Mouse (Mus musculus): ENCODE measurements around the gene Ttyh1. TPM values are rescaled to one million over a fixed set of nuclear protein-coding genes. Genes with fewer than 3 reads are reported as not detected.

The Ttyh1 gene
- polyA plus RNA-seq, 1 experiment from 2014 or later: 110 TPM

DNA sequence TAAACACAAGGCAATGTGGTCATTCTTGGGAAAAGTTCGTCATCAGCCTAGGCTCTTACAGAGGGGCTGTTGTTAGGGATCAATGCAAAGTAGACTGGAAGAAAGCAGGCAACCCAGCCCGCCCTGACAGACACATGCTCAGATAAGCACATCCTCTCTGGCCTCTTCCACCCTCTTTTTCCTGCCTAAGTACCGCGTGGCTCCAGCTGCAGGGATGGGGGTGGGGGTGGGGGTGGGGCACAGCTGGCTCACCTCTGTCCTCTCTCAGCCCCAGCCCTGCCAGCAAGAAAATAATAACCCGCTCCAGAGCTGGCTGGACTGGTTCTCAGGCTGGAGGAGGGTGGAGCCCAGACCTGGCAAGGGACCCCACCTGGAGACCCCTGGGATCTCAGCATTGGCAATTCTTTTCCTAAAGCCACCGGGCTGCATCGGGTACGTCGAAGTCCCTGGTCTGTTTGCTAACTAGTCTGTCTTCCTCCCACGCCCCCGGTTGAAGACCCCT is 44.4 kb downstream of the Ttyh1 start:
- Histone ChIP-seq H3K4me2 (replicated peaks) (peak overlapping the region; percentile 55), H3K4me3 (peak overlapping the region; percentile 32), H3K9me3 (replicated peaks) (no peaks in the 10 kb centered on the region), H3K36me3 (no peaks in the 10 kb centered on the region), H3K4me1 (peaks cover 15% of the 10 kb centered on the region), H3K9ac (peak overlapping the region; percentile 28; the same call in 1 of the 2 replicates), H3K27ac (0 out of 2 replicates have a peak overlapping the region, but pooled peaks have one; percentile 12), H3K27me3 (no peaks in the 10 kb centered on the region)
- 2% methylated on average over 11 of the region's 11 CpGs for WGBS
- ATAC-seq (ENCODE audit: low FRiP score): peak; percentile 57

DNA sequence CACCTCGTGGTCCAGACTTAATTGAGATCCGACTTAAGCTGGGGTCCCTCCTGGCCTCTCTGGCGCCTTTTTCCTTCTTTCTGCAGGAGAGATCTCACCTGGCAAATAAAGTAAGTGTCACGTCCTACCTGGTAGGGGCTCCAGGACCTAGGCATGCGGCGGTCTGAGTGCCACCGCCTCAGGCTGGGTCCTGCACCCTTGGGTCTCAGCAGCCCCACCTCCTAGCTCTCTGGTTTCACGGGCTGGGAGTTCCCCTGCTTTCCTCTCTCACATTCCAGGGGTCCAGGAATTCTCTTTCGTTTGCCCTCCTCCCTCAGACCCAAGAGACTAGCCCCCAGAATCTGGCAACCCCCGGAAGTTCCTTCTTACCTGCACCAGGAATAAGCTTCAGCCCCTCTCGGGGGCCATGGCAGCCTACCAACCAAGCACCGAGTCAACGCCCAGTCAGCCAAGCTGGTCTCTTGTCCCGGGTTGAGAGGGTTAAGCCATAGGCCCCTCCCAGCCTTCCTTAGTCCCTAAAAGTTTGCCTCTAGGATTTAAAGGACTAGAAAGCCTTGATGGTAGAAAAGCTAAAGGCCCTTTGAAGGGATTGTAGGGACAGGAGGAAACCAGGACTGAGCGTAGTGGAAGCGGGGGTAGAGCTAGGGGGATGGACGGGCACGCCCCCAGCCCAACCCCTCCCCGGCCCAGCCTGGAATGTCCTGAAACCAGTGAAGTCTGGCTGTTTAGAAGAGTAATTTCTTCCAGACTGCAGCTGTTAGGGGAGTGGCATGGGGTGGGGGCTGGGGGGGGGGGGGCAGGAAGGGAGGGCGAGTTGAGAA is 45.1 kb downstream of the Ttyh1 start, which contains the start of gene Cdc42ep5:
Cdc42ep5 (minus strand) TSS at position 771 of the 821 bp plus-strand sequence.
- Histone ChIP-seq H3K27me3 (no peaks in the 10 kb centered on the region), H3K27ac (peak within 1 kb of the TSS; percentile 57; the same call in 1 of the 2 replicates), H3K36me3 (no peaks in the 10 kb centered on the region), H3K9ac (peak within 1 kb of the TSS; percentile 28; the same call in 1 of the 2 replicates), H3K4me2 (replicated peaks) (peak within 1 kb of the TSS; percentile 55), H3K4me1 (peaks cover 15% of the 10 kb centered on the region), H3K4me3 (peak within 1 kb of the TSS; percentile 32), H3K9me3 (replicated peaks) (no peaks in the 10 kb centered on the region)
- WGBS: 2% methylated on average over 19 of the region's 20 CpGs
- ATAC-seq (ENCODE audit: low FRiP score): peak; percentile 75

DNA sequence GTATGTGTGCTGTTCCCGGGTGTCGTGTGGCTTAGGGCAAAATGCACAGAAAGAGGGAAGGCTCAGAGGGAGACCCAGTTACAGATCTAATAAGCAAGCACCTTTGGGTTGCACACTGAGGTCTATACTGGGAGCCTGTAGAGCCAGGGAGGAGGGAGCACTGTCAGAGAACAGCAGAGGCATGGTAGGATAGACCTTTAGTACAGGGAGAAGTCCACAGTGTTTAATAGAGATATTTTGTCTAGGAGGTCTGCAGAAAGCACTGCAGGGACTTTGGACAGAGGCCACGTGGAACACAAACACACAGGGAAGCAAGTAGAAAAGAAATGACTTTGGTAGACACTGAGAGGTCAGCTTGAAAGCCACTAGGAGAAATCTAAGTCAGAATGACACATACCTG is 46.1 kb downstream of the Ttyh1 start:
- H3K4me2 ChIP-seq (replicated peaks): peak overlapping the region; percentile 55
- no peaks in the 10 kb centered on the region for H3K36me3 ChIP-seq
- 27% methylated on average over 3 of the region's 3 CpGs for WGBS
- no peak overlapping the region for H3K27ac ChIP-seq
- peaks cover 15% of the 10 kb centered on the region for H3K4me1 ChIP-seq
- 0 out of 2 replicates have a peak overlapping the region, but pooled peaks have one; percentile 32 for H3K4me3 ChIP-seq
- no peaks in the 10 kb centered on the region for H3K9me3 ChIP-seq (replicated peaks)
- H3K27me3 ChIP-seq: no peaks in the 10 kb centered on the region
- no peak for ATAC-seq (ENCODE audit: low FRiP score)
- H3K9ac ChIP-seq: no peak overlapping the region

DNA sequence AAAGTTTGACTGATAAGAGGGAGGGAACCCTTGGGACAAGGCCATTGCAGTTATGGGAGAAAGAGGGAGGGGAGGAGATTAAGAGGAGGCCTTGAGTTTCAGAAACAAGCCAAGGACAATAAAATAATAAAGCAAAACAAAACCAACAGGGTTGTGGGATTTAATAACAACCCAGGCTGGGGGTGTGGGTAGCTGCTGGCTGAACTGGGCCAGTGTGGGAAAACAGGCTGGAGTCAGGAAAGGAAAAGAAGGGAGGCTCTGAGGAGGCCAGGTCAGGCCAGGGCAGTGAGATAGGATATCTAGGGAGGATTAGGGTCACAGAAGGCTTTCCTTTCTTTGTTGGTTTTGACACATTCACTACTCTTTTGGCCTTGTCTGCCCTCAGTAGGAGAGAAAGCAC is 47.9 kb downstream of the Ttyh1 start:
- no peaks in the 10 kb centered on the region for H3K36me3 ChIP-seq
- H3K27ac ChIP-seq: no peak overlapping the region
- peaks cover 15% of the 10 kb centered on the region for H3K4me1 ChIP-seq
- no peak overlapping the region for H3K4me2 ChIP-seq (replicated peaks)
- no peaks in the 10 kb centered on the region for H3K27me3 ChIP-seq
- H3K9ac ChIP-seq: no peak overlapping the region
- no peaks in the 10 kb centered on the region for H3K9me3 ChIP-seq (replicated peaks)
- no peak for ATAC-seq (ENCODE audit: low FRiP score)
- H3K4me3 ChIP-seq: no peak overlapping the region

DNA sequence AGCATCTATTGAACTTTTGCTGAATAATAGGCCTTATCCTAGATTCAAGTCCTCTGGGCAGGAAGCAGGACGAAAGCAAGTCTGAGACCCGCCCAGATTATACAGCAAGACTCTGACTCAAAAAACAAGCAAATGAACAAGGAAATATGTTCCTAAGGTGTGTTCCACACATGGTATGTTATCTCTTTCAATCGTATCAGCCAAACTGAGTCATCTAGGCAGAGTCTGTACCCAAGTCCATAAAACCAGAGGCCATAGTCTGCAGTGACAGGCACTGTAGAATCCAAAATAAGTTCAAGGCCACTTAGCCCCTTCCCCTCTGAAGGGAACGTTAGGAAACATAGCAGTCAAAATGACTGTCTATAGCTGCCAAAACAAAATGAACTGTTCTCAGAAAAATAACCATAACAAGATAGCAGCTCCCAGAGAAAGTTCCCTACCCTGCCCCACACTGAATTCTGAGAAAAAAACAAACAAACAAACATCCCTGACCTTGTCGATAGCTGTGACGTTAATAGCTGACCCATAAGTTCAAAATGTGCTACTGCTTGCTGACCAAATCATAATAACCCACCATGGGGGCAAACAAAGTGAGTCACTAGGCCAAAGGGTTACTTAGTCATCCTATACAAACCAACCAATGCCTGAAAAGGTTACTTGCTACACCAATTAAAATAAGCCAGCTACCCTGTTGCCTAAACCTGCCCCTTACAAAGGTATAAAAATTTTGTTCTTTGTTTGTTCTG is 51.2 kb downstream of the Ttyh1 start:
- ATAC-seq (ENCODE audit: low FRiP score): no peak
- Histone ChIP-seq H3K9me3 (replicated peaks) (no peaks in the 10 kb centered on the region), H3K27ac (no peak overlapping the region), H3K27me3 (no peaks in the 10 kb centered on the region), H3K4me3 (no peak overlapping the region), H3K4me1 (no peaks in the 10 kb centered on the region), H3K4me2 (replicated peaks) (no peak overlapping the region), H3K9ac (no peak overlapping the region), H3K36me3 (no peaks in the 10 kb centered on the region)
- 87% methylated on average over 6 of the region's 6 CpGs for WGBS

DNA sequence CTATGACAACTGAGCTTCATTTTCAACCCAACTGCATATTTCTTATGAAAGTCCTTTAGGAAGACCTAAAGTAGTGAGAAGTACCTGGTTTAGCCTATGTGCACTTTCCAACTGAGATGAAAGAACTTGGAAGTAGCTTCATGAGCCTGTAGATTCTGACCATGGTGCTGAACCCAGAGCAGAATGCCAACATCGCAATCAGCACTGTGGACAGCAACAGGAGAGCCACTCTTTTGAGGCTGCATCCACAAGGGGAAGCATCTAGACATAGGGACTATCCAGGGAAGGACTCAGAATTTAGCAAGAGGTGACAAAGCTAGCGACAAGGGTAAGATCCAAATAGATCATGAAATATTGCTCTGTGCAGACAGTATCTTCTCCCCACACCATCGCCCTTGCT is 59.2 kb downstream of the Ttyh1 start:
- Histone ChIP-seq H3K4me3 (no peak overlapping the region), H3K27me3 (no peaks in the 10 kb centered on the region), H3K27ac (no peak overlapping the region), H3K4me1 (no peaks in the 10 kb centered on the region), H3K4me2 (replicated peaks) (no peak overlapping the region), H3K9me3 (replicated peaks) (no peaks in the 10 kb centered on the region), H3K9ac (no peak overlapping the region), H3K36me3 (no peaks in the 10 kb centered on the region)
- ATAC-seq (ENCODE audit: low FRiP score): no peak
- 49% methylated on average over 3 of the region's 3 CpGs for WGBS

Other genes with a start within 250 kb of the Ttyh1 start
- gene Gm14548, start 221.3 kb upstream of the Ttyh1 start, polyA plus RNA-seq (2016; fragmentation: Nextera tagmentation; extraction: Ambion mirVana): not detected in 2 replicates
- gene Lilra6, start 203.9 kb upstream of the Ttyh1 start, polyA plus RNA-seq (2016; fragmentation: Nextera tagmentation; extraction: Ambion mirVana): not detected in 2 replicates
- 1.8 and 2.4 TPM in 2 replicates for gene Lair1, start 56.2 kb upstream of the Ttyh1 start, polyA plus RNA-seq (2016; fragmentation: Nextera tagmentation; extraction: Ambion mirVana)
- gene Leng8, start 17.6 kb downstream of the Ttyh1 start, polyA plus RNA-seq (2016; fragmentation: Nextera tagmentation; extraction: Ambion mirVana): 115 and 118 TPM in 2 replicates
- gene Leng9, start 31.0 kb downstream of the Ttyh1 start, polyA plus RNA-seq (2016; fragmentation: Nextera tagmentation; extraction: Ambion mirVana): 3.6 and 4.3 TPM in 2 replicates
- 24.2 and 25.7 TPM in 2 replicates for gene Cdc42ep5, start 45.5 kb downstream of the Ttyh1 start, polyA plus RNA-seq (2016; fragmentation: Nextera tagmentation; extraction: Ambion mirVana)
- not detected in 2 replicates for gene Lilra5, start 118.3 kb downstream of the Ttyh1 start, polyA plus RNA-seq (2016; fragmentation: Nextera tagmentation; extraction: Ambion mirVana)
- not detected in 2 replicates for gene Ncr1, start 218.3 kb downstream of the Ttyh1 start, polyA plus RNA-seq (2016; fragmentation: Nextera tagmentation; extraction: Ambion mirVana)